Mouse (Mus musculus): Measurements from ENCODE around the gene B4gat1.

DNA sequence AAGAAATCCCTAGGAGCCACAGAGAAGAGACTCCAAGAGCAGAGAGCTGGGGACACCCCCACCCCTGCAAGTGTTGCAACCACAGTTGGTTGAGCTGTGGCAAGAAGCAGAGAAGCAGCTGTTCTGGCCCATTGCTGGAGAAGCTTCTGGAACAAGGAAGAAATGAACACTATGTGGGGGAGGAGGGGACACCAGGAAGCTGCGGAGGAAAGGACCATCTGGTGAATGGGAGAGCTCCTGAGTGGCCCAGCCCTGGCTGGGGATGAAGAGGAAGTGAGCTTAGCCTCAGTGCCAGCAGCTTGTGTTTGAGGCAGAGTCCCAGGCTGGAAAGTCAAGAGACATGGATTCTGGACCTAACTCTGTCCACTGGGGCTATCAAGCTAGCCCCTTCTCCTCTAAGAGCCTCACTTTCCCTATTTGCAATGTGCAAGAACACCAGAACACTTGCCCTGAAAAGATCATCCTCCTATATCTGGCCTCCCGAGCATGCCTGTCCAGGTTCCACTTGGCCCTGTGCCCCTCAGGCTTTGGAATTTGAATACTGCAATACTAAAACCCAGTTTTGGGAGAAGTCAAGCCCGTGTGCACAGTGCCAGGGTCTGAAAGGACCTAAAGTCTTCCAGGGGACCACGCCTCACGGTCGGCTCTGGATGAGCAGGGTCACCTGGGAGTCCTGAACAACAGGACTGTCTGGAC, 39.0 kb upstream of the B4gat1 start:
- TF ChIP-seq CTCF (IDR thresholded peaks at IDR 0.05; ENCODE audit: low read depth, low read length) (no peak), POLR2A (IDR thresholded peaks at IDR 0.05; ENCODE audit: extremely low read depth, insufficient read depth, low read length) (no peak)
